Comparison of ENCODE assay signal across 23 mouse cellular contexts in the genomic region with DNA sequence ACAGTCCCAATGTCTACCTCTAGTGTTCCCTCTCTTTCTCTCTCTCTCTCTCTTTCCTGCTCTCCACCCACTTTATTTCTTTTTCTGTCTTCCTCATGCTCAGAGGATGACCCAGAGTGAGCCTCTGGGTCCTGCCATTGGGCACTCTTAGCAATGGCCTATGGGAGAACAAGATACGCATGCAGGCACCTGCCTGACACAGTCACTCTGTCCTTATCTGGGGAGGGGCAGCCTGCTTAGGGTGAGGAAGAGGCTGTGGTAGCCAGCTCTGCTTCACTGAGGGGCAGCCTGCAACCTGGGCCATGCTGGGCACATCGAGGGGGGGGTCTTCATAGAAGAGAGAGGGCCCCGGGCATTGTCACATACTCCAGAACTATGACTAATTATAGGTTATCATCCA. TPM values are rescaled to one million over a fixed set of nuclear protein-coding genes. Genes with fewer than 3 reads are reported as not detected.
DNase-seq lines count a peak whose midpoint lies in the region; ATAC-seq and TF ChIP-seq lines count a peak whose summit lies in the region.
"Had no signal": no experiment of that assay in that cellular context is flagged by ENCODE, and none has a peak within 500 bp of the region (broad histone marks: within the 10 kb centered on the region; RNA-seq: fewer than 3 reads in every experiment).

No protein-coding gene starts in this region.

- no peaks in the 10 kb centered on the region for H3K36me3 ChIP-seq in heart, adult 2 months (ENCODE audit: control insufficient read depth, insufficient read depth, low read length)
- H3K36me3 ChIP-seq in liver, embryonic 14.5 days (replicated peaks; ENCODE audit: control insufficient read depth, insufficient read depth, low read depth): no peaks in the 10 kb centered on the region
- H3K36me3 ChIP-seq: embryonic facial prominence, embryonic 10.5 days; hindbrain, embryonic 15.5 days had no signal

- H3K9ac ChIP-seq in heart, adult 2 months (ENCODE audit: low read depth, low read length): no peak overlapping the region; the same call in 1 of the 2 replicates
- peak overlapping the region; percentile 7; the same call in 1 of the 2 replicates for H3K9ac ChIP-seq in liver, embryonic 14.5 days (replicated peaks)
- H3K9ac ChIP-seq: hindbrain, embryonic 15.5 days; limb, embryonic 15.5 days had no signal

- intact Hi-C loops in heart, adult 2 months (cut with DNase I): no loop called here
- intact Hi-C loops in heart, postnatal 10 days (cut with DNase I): no loop called here

- ATAC-seq in liver, embryonic 14.5 days (ENCODE audit: insufficient read depth): peak; percentile 56; the same call in 1 of the 2 replicates
- ATAC-seq: forebrain, embryonic 14.5 days had no signal

- H3K27me3 ChIP-seq in heart, adult 2 months (ENCODE audit: control insufficient read depth, insufficient read depth, low read length): no peaks in the 10 kb centered on the region
- no peaks in the 10 kb centered on the region for H3K27me3 ChIP-seq in liver, embryonic 14.5 days (ENCODE audit: control insufficient read depth, insufficient read depth, low read length)
- H3K27me3 ChIP-seq: hindbrain, embryonic 15.5 days; limb, embryonic 15.5 days had no signal

- peaks cover 12% of the 10 kb centered on the region for H3K4me1 ChIP-seq in heart, adult 2 months (ENCODE audit: control insufficient read depth, insufficient read depth, low read length)
- no peaks in the 10 kb centered on the region for H3K4me1 ChIP-seq in cortical plate, adult 2 months (ENCODE audit: control insufficient read depth, insufficient read depth, low read length)
- H3K4me1 ChIP-seq in liver, embryonic 14.5 days (replicated peaks; ENCODE audit: control insufficient read depth in 2 of 2, insufficient read depth in 2 of 2, low read length in 1 of 2): peaks cover 15 to 35% of the 10 kb centered on the region in 2 experiments
- H3K4me1 ChIP-seq: hindbrain, embryonic 15.5 days had no signal

- TF ChIP-seq EP300 in heart, adult 2 months (IDR thresholded peaks at IDR 0.05; ENCODE audit: insufficient read depth, low read depth, low read length): no peak
- TF ChIP-seq EP300 in liver, embryonic 14.5 days (IDR thresholded peaks at IDR 0.05; ENCODE audit: low read depth): no peak

- no peak for DNase-seq in heart, adult 2 months
- DNase-seq in heart, postnatal 10 days: no peak
- DNase-seq in layer of hippocampus, adult 2 months (ENCODE audit: low spot score in 2 of 2): no peak
- DNase-seq in layer of hippocampus, postnatal 25 days (ENCODE audit: extremely low spot score in 1 of 2, low spot score in 1 of 2): no peak
- no peak for DNase-seq in liver, embryonic 14.5 days (ENCODE audit: low read depth in 3 of 3, low spot score in 3 of 3)
- DNase-seq in urinary bladder, postnatal 36 days (ENCODE audit: low spot score in 2 of 2): no peak
- DNase-seq in spleen, postnatal 4 days (ENCODE audit: low spot score in 2 of 2): no peak
- DNase-seq: cerebellum, adult 11-12 months; cerebellum, postnatal 36 days; kidney, adult 9 months; midbrain, embryonic 14.5 days; retina, postnatal 1 day; thymus, adult 2 months had no signal

- 80% methylated on average over 3 of the region's 3 CpGs for WGBS in heart, adult 2 months
- WGBS in liver, embryonic 14.5 days (ENCODE audit: insufficient replicate concordance): 45% methylated on average over 3 of the region's 3 CpGs

- peak overlapping the region; percentile 65 for H3K27ac ChIP-seq in heart, adult 2 months
- peak overlapping the region; percentile 53; the same call in 1 of the 2 replicates for H3K27ac ChIP-seq in layer of hippocampus, adult 2 months
- 0 out of 2 replicates have a peak overlapping the region, but pooled peaks have one; percentile 0 for H3K27ac ChIP-seq in cortical plate, adult 2 months (ENCODE audit: insufficient read depth, low read length)
- no peak overlapping the region for H3K27ac ChIP-seq in liver, embryonic 14.5 days
- H3K27ac ChIP-seq: embryonic facial prominence, embryonic 10.5 days; hindbrain, embryonic 15.5 days had no signal

- no peak for TF ChIP-seq POLR2A in heart, adult 2 months (IDR thresholded peaks at IDR 0.05; ENCODE audit: insufficient read depth, low read depth, low read length)
- TF ChIP-seq POLR2A in cortical plate, adult 2 months (IDR thresholded peaks at IDR 0.05; ENCODE audit: extremely low read depth, insufficient read depth, low read length): no peak

- peaks cover 1% of the 10 kb centered on the region for H3K79me2 ChIP-seq in heart, adult 2 months (replicated peaks; ENCODE audit: control insufficient read depth, insufficient read depth, low read length)

- TF ChIP-seq CTCF in heart, adult 2 months (IDR thresholded peaks at IDR 0.05): no peak
- TF ChIP-seq CTCF in layer of hippocampus, adult 2 months (conservative IDR thresholded peaks at IDR 0.05): no peak
- TF ChIP-seq CTCF in cortical plate, adult 2 months (IDR thresholded peaks at IDR 0.05; ENCODE audit: extremely low read depth, insufficient read depth, low read length): no peak
- no peak for TF ChIP-seq CTCF in liver, embryonic 14.5 days (IDR thresholded peaks at IDR 0.05; ENCODE audit: low read depth)

- H3K4me2 ChIP-seq in liver, embryonic 14.5 days (ENCODE audit: low read depth): no peak overlapping the region
- H3K4me2 ChIP-seq: hindbrain, embryonic 15.5 days; limb, embryonic 15.5 days had no signal

- peaks cover 2% of the 10 kb centered on the region; the same call in 1 of the 2 replicates for H3K9me3 ChIP-seq in liver, embryonic 14.5 days (ENCODE audit: control insufficient read depth, low read length)
- H3K9me3 ChIP-seq: hindbrain, embryonic 15.5 days; limb, embryonic 15.5 days had no signal

- H3K4me3 ChIP-seq in heart, adult 2 months: no peak overlapping the region
- H3K4me3 ChIP-seq in layer of hippocampus, adult 2 months: no peak overlapping the region
- H3K4me3 ChIP-seq in cortical plate, adult 2 months (ENCODE audit: insufficient read depth, low read length): no peak overlapping the region
- H3K4me3 ChIP-seq in liver, embryonic 14.5 days (ENCODE audit: insufficient read depth in 1 of 2, low read depth in 2 of 2, low read length in 2 of 2): no peak overlapping the region
- H3K4me3 ChIP-seq: embryonic facial prominence, embryonic 10.5 days; hindbrain, embryonic 15.5 days; limb, embryonic 15.5 days had no signal

RNA-seq across cellular contexts. Expression of gene Tfeb, which starts 12.8 kb away (rescaled TPM):
- 10 to 100 TPM; 36.8 to 42.7 TPM for total RNA-seq in heart, adult 2 months (2021)
- 33.5 and 35.1 TPM in 2 replicates for polyA plus RNA-seq in heart, adult 2 months (2012; rRNA removed)
- total RNA-seq in heart, postnatal 10 days (2021): 10 to 100 TPM; 48.1 to 51.1 TPM
- total RNA-seq in layer of hippocampus, adult 2 months (2021): 10 to 100 TPM; 12.0 to 13.1 TPM
- 10 to 100 TPM; 11.8 to 17.4 TPM for total RNA-seq in layer of hippocampus, postnatal 25 days (2021)
- 11.1 and 11.4 TPM in 2 replicates for polyA plus RNA-seq in cortical plate, adult 2 months (2012; rRNA removed)
- 2.4 and 2.9 TPM in 2 replicates for polyA plus RNA-seq in liver, embryonic 14.5 days (2012; rRNA removed)
- 3.2 and 3.7 TPM in 2 replicates for polyA plus RNA-seq in liver, embryonic 14.5 days (2014; fragmentation: Nextera tagmentation; extraction: Ambion mirVana)

RNA-seq across cellular contexts. Expression of gene Pgc, which starts 23.0 kb away (rescaled TPM):
- total RNA-seq in heart, adult 2 months (2021): not detected
- 0.59 TPM in 2 replicates for polyA plus RNA-seq in heart, adult 2 months (2012; rRNA removed)
- not detected for total RNA-seq in heart, postnatal 10 days (2021)
- not detected for total RNA-seq in layer of hippocampus, adult 2 months (2021)
- total RNA-seq in layer of hippocampus, postnatal 25 days (2021): not detected
- polyA plus RNA-seq in cortical plate, adult 2 months (2012; rRNA removed): not detected in 2 replicates
- polyA plus RNA-seq in liver, embryonic 14.5 days (2012; rRNA removed): not detected in 2 replicates
- not detected in 2 replicates for polyA plus RNA-seq in liver, embryonic 14.5 days (2014; fragmentation: Nextera tagmentation; extraction: Ambion mirVana)
- total RNA-seq: adrenal gland, adult 8-10 months; gastrocnemius, adult 18-20 months; layer of hippocampus, postnatal 10 days; left cerebral cortex, postnatal 25 days had no signal
- polyA plus RNA-seq: brain, embryonic 14.5 days; forebrain, embryonic 14.5 days; midbrain, embryonic 14.5 days had no signal

RNA-seq across cellular contexts. Expression of gene Prickle4, which starts 55.1 kb away (rescaled TPM):
- 1 to 10 TPM; 3.7 to 3.9 TPM for total RNA-seq in heart, adult 2 months (2021)
- 4.0 and 8.3 TPM in 2 replicates for polyA plus RNA-seq in heart, adult 2 months (2012; rRNA removed)
- 1 to 10 TPM; 2.8 to 3.5 TPM for total RNA-seq in heart, postnatal 10 days (2021)
- total RNA-seq in layer of hippocampus, adult 2 months (2021): 1 to 10 TPM; 2.5 to 2.8 TPM
- total RNA-seq in layer of hippocampus, postnatal 25 days (2021): 1 to 10 TPM; 1.5 to 5.3 TPM
- polyA plus RNA-seq in cortical plate, adult 2 months (2012; rRNA removed): 0.59 and 1.3 TPM in 2 replicates
- 0.11 TPM in 1 of 2 replicates, not detected in the other for polyA plus RNA-seq in liver, embryonic 14.5 days (2012; rRNA removed)
- 0.23 TPM in 1 of 2 replicates, not detected in the other for polyA plus RNA-seq in liver, embryonic 14.5 days (2014; fragmentation: Nextera tagmentation; extraction: Ambion mirVana)
- polyA plus RNA-seq: embryonic facial prominence, embryonic 10.5 days; midbrain, embryonic 14.5 days had no signal

RNA-seq across cellular contexts. Expression of gene Gm21981, which starts 55.4 kb away (rescaled TPM):
- under 1 TPM; 0.78 to 0.89 TPM for total RNA-seq in heart, adult 2 months (2021)
- 0.73 and 1.2 TPM in 2 replicates for polyA plus RNA-seq in heart, adult 2 months (2012; rRNA removed)
- total RNA-seq in heart, postnatal 10 days (2021): 1 to 10 TPM in 1 of 2 experiments, under 1 TPM in 1; 0.15 to 1.2 TPM
- 1 to 10 TPM; 4.1 to 4.4 TPM for total RNA-seq in layer of hippocampus, adult 2 months (2021)
- total RNA-seq in layer of hippocampus, postnatal 25 days (2021): 1 to 10 TPM; 2.9 to 4.5 TPM
- polyA plus RNA-seq in cortical plate, adult 2 months (2012; rRNA removed): 5.8 and 6.7 TPM in 2 replicates
- polyA plus RNA-seq in liver, embryonic 14.5 days (2012; rRNA removed): 0.18 and 0.32 TPM in 2 replicates
- polyA plus RNA-seq in liver, embryonic 14.5 days (2014; fragmentation: Nextera tagmentation; extraction: Ambion mirVana): 0.30 TPM in 1 of 2 replicates, not detected in the other
